ENCODE assay signal across 8 mouse cellular contexts in the genomic region with DNA sequence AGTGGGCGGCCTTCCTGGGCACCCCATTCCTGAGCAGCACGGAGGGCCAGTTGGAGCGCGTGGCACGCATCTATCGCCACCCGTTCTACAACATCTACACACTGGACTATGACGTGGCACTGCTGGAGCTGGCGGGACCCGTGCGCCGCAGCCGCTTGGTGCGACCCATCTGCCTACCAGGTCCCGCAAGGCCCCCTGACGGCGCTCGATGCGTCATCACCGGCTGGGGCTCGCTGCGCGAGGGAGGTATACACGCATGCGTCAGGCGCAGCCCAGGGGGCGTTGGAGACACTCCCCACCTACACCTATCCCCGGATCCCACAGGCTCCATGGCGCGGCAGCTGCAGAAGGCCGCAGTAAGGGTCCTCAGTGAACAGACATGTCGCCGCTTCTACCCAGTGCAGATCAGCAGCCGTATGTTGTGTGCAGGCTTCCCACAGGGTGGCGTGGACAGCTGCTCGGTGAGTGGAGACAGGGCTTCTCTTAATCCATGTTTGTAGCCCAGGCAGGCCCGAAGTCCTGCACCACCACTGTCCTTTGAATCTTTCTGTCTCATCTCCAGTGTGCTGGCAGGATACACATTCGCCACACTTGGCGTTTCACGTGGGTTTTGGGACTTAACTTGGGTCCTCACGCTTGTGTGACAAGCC. TPM values are rescaled to one million over a fixed set of nuclear protein-coding genes. Genes with fewer than 3 reads are reported as not detected.
DNase-seq lines count a peak whose midpoint lies in the region; ATAC-seq and TF ChIP-seq lines count a peak whose summit lies in the region.

No protein-coding gene starts in this region.

- TF ChIP-seq POLR2A in MEL (IDR thresholded peaks at IDR 0.05; ENCODE audit: control insufficient read depth in 1 of 2, insufficient read depth in 1 of 2, low read depth in 1 of 2, low read length in 2 of 2, poor library complexity in 1 of 2), result peak in 1 of 2 experiments; percentile 8; a peak in 1 of 4 replicates

- peaks cover 17% of the 10 kb centered on the region for H3K79me2 ChIP-seq in MEL (ENCODE audit: control insufficient read depth, insufficient read depth, low read length, poor library complexity)

- H3K9me3 ChIP-seq in heart, embryonic 13.5 days, result no peaks in the 10 kb centered on the region
- H3K9me3 ChIP-seq in MEL (replicated peaks; ENCODE audit: insufficient read depth, low read length), result no peaks in the 10 kb centered on the region
- no peaks in the 10 kb centered on the region for H3K9me3 ChIP-seq in forebrain, embryonic 14.5 days (replicated peaks; ENCODE audit: control insufficient read depth, low read length)
- H3K9me3 ChIP-seq in limb, embryonic 13.5 days, result no peaks in the 10 kb centered on the region

- no peak for TF ChIP-seq EP300 in MEL (IDR thresholded peaks at IDR 0.05; ENCODE audit: low read depth in 1 of 2, low read length in 2 of 2)

- DNase-seq in heart, adult 8-10 months (ENCODE audit: low spot score), result no peak
- no peak for DNase-seq in MEL (ENCODE audit: low read depth, low spot score)
- DNase-seq in forebrain, embryonic 14.5 days (ENCODE audit: low spot score), result peak; percentile 4
- no peak for DNase-seq in thymus, postnatal 0 days (ENCODE audit: low spot score)
- DNase-seq in gastrocnemius, postnatal 10 days, result no peak
- DNase-seq in gastrocnemius, adult 2 months, result no peak

- ATAC-seq in heart, embryonic 13.5 days (ENCODE audit: extremely low read depth, insufficient number of reproducible peaks, low FRiP score, low TSS enrichment), result no peak
- no peak for ATAC-seq in forebrain, embryonic 14.5 days
- no peak for ATAC-seq in limb, embryonic 13.5 days (ENCODE audit: low FRiP score, low read depth)

- no peak overlapping the region for H3K27ac ChIP-seq in heart, embryonic 13.5 days (replicated peaks)
- H3K27ac ChIP-seq in MEL (ENCODE audit: control insufficient read depth, low read depth, low read length), result no peak overlapping the region
- H3K27ac ChIP-seq in forebrain, embryonic 14.5 days (ENCODE audit: low read depth, low read length), result no peak overlapping the region
- H3K27ac ChIP-seq in limb, embryonic 13.5 days, result no peak overlapping the region
- H3K27ac ChIP-seq in gastrocnemius, adult 2 months, result no peak overlapping the region

- H3K9ac ChIP-seq in heart, embryonic 13.5 days, result peak overlapping the region; percentile 58
- no peak overlapping the region for H3K9ac ChIP-seq in MEL (ENCODE audit: control insufficient read depth, low read depth, low read length, poor library complexity, severe bottlenecking)
- H3K9ac ChIP-seq in forebrain, embryonic 14.5 days (ENCODE audit: low read length), result 0 out of 2 replicates have a peak overlapping the region, but pooled peaks have one; percentile 14
- H3K9ac ChIP-seq in limb, embryonic 13.5 days, result peak overlapping the region; percentile 36; the same call in 1 of the 2 replicates

- H3K4me2 ChIP-seq in heart, embryonic 13.5 days, result peak overlapping the region; percentile 53
- no peak overlapping the region for H3K4me2 ChIP-seq in forebrain, embryonic 14.5 days (ENCODE audit: low read length)
- H3K4me2 ChIP-seq in limb, embryonic 13.5 days (replicated peaks), result peak overlapping the region; percentile 32

- TF ChIP-seq RAD21 in MEL (IDR thresholded peaks at IDR 0.05; ENCODE audit: low read depth, low read length), result no peak

- peaks cover 26% of the 10 kb centered on the region for H3K36me3 ChIP-seq in heart, embryonic 13.5 days
- H3K36me3 ChIP-seq in MEL (ENCODE audit: control insufficient read depth in 1 of 2, insufficient read depth in 2 of 2, low read length in 2 of 2), result peaks cover 0 to 5% of the 10 kb centered on the region in 2 experiments; a peak in 2 of 4 replicates
- H3K36me3 ChIP-seq in forebrain, embryonic 14.5 days (ENCODE audit: control insufficient read depth, insufficient read depth, low read length), result peaks cover 33% of the 10 kb centered on the region
- peaks cover 34% of the 10 kb centered on the region for H3K36me3 ChIP-seq in limb, embryonic 13.5 days

- WGBS in heart, embryonic 13.5 days, result 26% methylated on average over 41 of the region's 41 CpGs
- WGBS in forebrain, embryonic 14.5 days, result 36% methylated on average over 41 of the region's 41 CpGs
- WGBS in limb, embryonic 13.5 days, result 35% methylated on average over 41 of the region's 41 CpGs

- no peak for TF ChIP-seq CTCF in MEL (IDR thresholded peaks at IDR 0.05 in 2 of 3, conservative IDR thresholded peaks at IDR 0.05 in 1 of 3; ENCODE audit: control insufficient read depth in 1 of 3, insufficient read depth in 1 of 3, low read depth in 2 of 3, low read length in 3 of 3, poor library complexity in 1 of 3, severe bottlenecking in 1 of 3)
- no peak for TF ChIP-seq CTCF in gastrocnemius, adult 2 months (IDR thresholded peaks at IDR 0.05)

- peaks cover 23% of the 10 kb centered on the region for H3K4me1 ChIP-seq in heart, embryonic 13.5 days
- H3K4me1 ChIP-seq in MEL (ENCODE audit: control insufficient read depth in 1 of 2, insufficient read depth in 2 of 2, low read length in 2 of 2), result peaks cover 0 to 8% of the 10 kb centered on the region in 2 experiments; a peak in 2 of 4 replicates
- peaks cover 7% of the 10 kb centered on the region for H3K4me1 ChIP-seq in forebrain, embryonic 14.5 days (ENCODE audit: control insufficient read depth, insufficient read depth, low read length)
- peaks cover 22% of the 10 kb centered on the region for H3K4me1 ChIP-seq in limb, embryonic 13.5 days

- no peaks in the 10 kb centered on the region for H3K27me3 ChIP-seq in heart, embryonic 13.5 days (replicated peaks)
- no peaks in the 10 kb centered on the region for H3K27me3 ChIP-seq in MEL (ENCODE audit: control insufficient read depth in 1 of 2, insufficient read depth in 2 of 2, low read length in 2 of 2)
- no peaks in the 10 kb centered on the region for H3K27me3 ChIP-seq in forebrain, embryonic 14.5 days (replicated peaks; ENCODE audit: control insufficient read depth, insufficient read depth, low read length)
- H3K27me3 ChIP-seq in limb, embryonic 13.5 days, result peaks cover 5% of the 10 kb centered on the region; the same call in 1 of the 2 replicates

- peak overlapping the region; percentile 28 for H3K4me3 ChIP-seq in heart, embryonic 13.5 days
- H3K4me3 ChIP-seq in MEL (ENCODE audit: control insufficient read depth in 1 of 2, insufficient read depth in 1 of 2, low read depth in 2 of 2, low read length in 2 of 2), result no peak overlapping the region
- no peak overlapping the region for H3K4me3 ChIP-seq in forebrain, embryonic 14.5 days (ENCODE audit: low read depth, low read length)
- H3K4me3 ChIP-seq in limb, embryonic 13.5 days, result peak overlapping the region; percentile 15; the same call in 1 of the 2 replicates
- H3K4me3 ChIP-seq in gastrocnemius, adult 2 months, result no peak overlapping the region

- intact Hi-C loops in gastrocnemius, adult 2 months (cut with DNase I), result no loop called here

RNA-seq across cellular contexts. Expression of gene Timm13, which starts 2.8 kb away (rescaled TPM):
- polyA plus RNA-seq in heart, embryonic 13.5 days (2015; fragmentation: Nextera tagmentation; extraction: Ambion mirVana), result 285 and 314 TPM in 2 replicates
- 100 to 1,000 TPM; 117 to 135 (median 123) TPM for total RNA-seq in heart, adult 8-10 months (2022)
- 349 and 366 TPM in 2 replicates for total RNA-seq in MEL (2012; rRNA removed)
- polyA plus RNA-seq in MEL (2012; ENCODE audit: insufficient read depth in 1 of 2, insufficient read length in 2 of 2, low read depth in 1 of 2, low replicate concordance in 2 of 2, missing spikeins in 1 of 2), result 100 to 1,000 TPM; 329 to 645 TPM
- 355 and 398 TPM in 2 replicates for polyA plus RNA-seq in forebrain, embryonic 14.5 days (2014; fragmentation: Nextera tagmentation; extraction: Ambion mirVana)
- 306 and 335 TPM in 2 replicates for polyA plus RNA-seq in limb, embryonic 13.5 days (2015; fragmentation: Nextera tagmentation; extraction: Ambion mirVana)
- polyA plus RNA-seq in thymus, postnatal 0 days (2015; fragmentation: Nextera tagmentation; extraction: Ambion mirVana), result 337 and 351 TPM in 2 replicates
- 100 to 1,000 TPM; 113 to 127 TPM for total RNA-seq in gastrocnemius, postnatal 10 days (2021)
- total RNA-seq in gastrocnemius, adult 2 months (2021), result 100 to 1,000 TPM; 110 to 139 TPM

RNA-seq across cellular contexts. Expression of gene Lmnb2, which starts 20.1 kb away (rescaled TPM):
- 24.8 and 26.7 TPM in 2 replicates for polyA plus RNA-seq in heart, embryonic 13.5 days (2015; fragmentation: Nextera tagmentation; extraction: Ambion mirVana)
- total RNA-seq in heart, adult 8-10 months (2022), result 1 to 10 TPM; 3.5 to 6.3 (median 4.8) TPM
- 28.4 and 32.8 TPM in 2 replicates for total RNA-seq in MEL (2012; rRNA removed)
- polyA plus RNA-seq in MEL (2012; ENCODE audit: insufficient read depth in 1 of 2, insufficient read length in 2 of 2, low read depth in 1 of 2, low replicate concordance in 2 of 2, missing spikeins in 1 of 2), result 10 to 100 TPM in 1 of 2 experiments, not detected in 1; 29.9 TPM
- polyA plus RNA-seq in forebrain, embryonic 14.5 days (2014; fragmentation: Nextera tagmentation; extraction: Ambion mirVana), result 12.1 and 14.4 TPM in 2 replicates
- 54.6 and 63.2 TPM in 2 replicates for polyA plus RNA-seq in limb, embryonic 13.5 days (2015; fragmentation: Nextera tagmentation; extraction: Ambion mirVana)
- polyA plus RNA-seq in thymus, postnatal 0 days (2015; fragmentation: Nextera tagmentation; extraction: Ambion mirVana), result 28.0 and 28.5 TPM in 2 replicates
- 10 to 100 TPM; 24.0 to 28.1 TPM for total RNA-seq in gastrocnemius, postnatal 10 days (2021)
- total RNA-seq in gastrocnemius, adult 2 months (2021), result 1 to 10 TPM; 1.9 to 3.0 TPM

RNA-seq across cellular contexts. Expression of gene Tmprss9, which starts 26.3 kb away (rescaled TPM):
- 0.05 and 0.07 TPM in 2 replicates for polyA plus RNA-seq in heart, embryonic 13.5 days (2015; fragmentation: Nextera tagmentation; extraction: Ambion mirVana)
- total RNA-seq in heart, adult 8-10 months (2022), result not detected
- total RNA-seq in MEL (2012; rRNA removed), result 0.07 and 0.15 TPM in 2 replicates
- under 1 TPM in 1 of 2 experiments, not detected in 1; 0.25 TPM for polyA plus RNA-seq in MEL (2012; ENCODE audit: insufficient read depth in 1 of 2, insufficient read length in 2 of 2, low read depth in 1 of 2, low replicate concordance in 2 of 2, missing spikeins in 1 of 2)
- 0.10 and 0.13 TPM in 2 replicates for polyA plus RNA-seq in forebrain, embryonic 14.5 days (2014; fragmentation: Nextera tagmentation; extraction: Ambion mirVana)
- polyA plus RNA-seq in limb, embryonic 13.5 days (2015; fragmentation: Nextera tagmentation; extraction: Ambion mirVana), result 0.06 and 0.08 TPM in 2 replicates
- polyA plus RNA-seq in thymus, postnatal 0 days (2015; fragmentation: Nextera tagmentation; extraction: Ambion mirVana), result 0.08 and 0.09 TPM in 2 replicates
- under 1 TPM in 1 of 2 experiments, not detected in 1; 0.07 TPM for total RNA-seq in gastrocnemius, postnatal 10 days (2021)
- total RNA-seq in gastrocnemius, adult 2 months (2021), result under 1 TPM in 1 of 2 experiments, not detected in 1; 0.08 TPM

RNA-seq across cellular contexts. Expression of gene Gadd45b, which starts 31.9 kb away (rescaled TPM):
- 29.2 and 33.9 TPM in 2 replicates for polyA plus RNA-seq in heart, embryonic 13.5 days (2015; fragmentation: Nextera tagmentation; extraction: Ambion mirVana)
- total RNA-seq in heart, adult 8-10 months (2022), result 10 to 100 TPM in 2 of 4 experiments, 1 to 10 TPM in 2; 5.0 to 18.1 (median 12.0) TPM
- total RNA-seq in MEL (2012; rRNA removed), result 13.3 and 13.4 TPM in 2 replicates
- polyA plus RNA-seq in MEL (2012; ENCODE audit: insufficient read depth in 1 of 2, insufficient read length in 2 of 2, low read depth in 1 of 2, low replicate concordance in 2 of 2, missing spikeins in 1 of 2), result 10 to 100 TPM in 1 of 2 experiments, not detected in 1; 10.1 TPM
- polyA plus RNA-seq in forebrain, embryonic 14.5 days (2014; fragmentation: Nextera tagmentation; extraction: Ambion mirVana), result 5.2 and 6.2 TPM in 2 replicates
- 32.3 and 32.7 TPM in 2 replicates for polyA plus RNA-seq in limb, embryonic 13.5 days (2015; fragmentation: Nextera tagmentation; extraction: Ambion mirVana)
- polyA plus RNA-seq in thymus, postnatal 0 days (2015; fragmentation: Nextera tagmentation; extraction: Ambion mirVana), result 19.0 and 21.7 TPM in 2 replicates
- total RNA-seq in gastrocnemius, postnatal 10 days (2021), result 10 to 100 TPM in 1 of 2 experiments, 1 to 10 TPM in 1; 9.0 to 15.9 TPM
- 10 to 100 TPM; 23.6 to 28.4 TPM for total RNA-seq in gastrocnemius, adult 2 months (2021)

RNA-seq across cellular contexts. Expression of gene Sppl2b, which starts 42.9 kb away (rescaled TPM):
- 27.7 and 28.5 TPM in 2 replicates for polyA plus RNA-seq in heart, embryonic 13.5 days (2015; fragmentation: Nextera tagmentation; extraction: Ambion mirVana)
- 10 to 100 TPM; 11.1 to 15.9 (median 14.4) TPM for total RNA-seq in heart, adult 8-10 months (2022)
- 38.6 and 52.0 TPM in 2 replicates for total RNA-seq in MEL (2012; rRNA removed)
- 10 to 100 TPM in 1 of 2 experiments, not detected in 1; 65.9 TPM for polyA plus RNA-seq in MEL (2012; ENCODE audit: insufficient read depth in 1 of 2, insufficient read length in 2 of 2, low read depth in 1 of 2, low replicate concordance in 2 of 2, missing spikeins in 1 of 2)
- 30.4 and 44.6 TPM in 2 replicates for polyA plus RNA-seq in forebrain, embryonic 14.5 days (2014; fragmentation: Nextera tagmentation; extraction: Ambion mirVana)
- 49.0 and 54.1 TPM in 2 replicates for polyA plus RNA-seq in limb, embryonic 13.5 days (2015; fragmentation: Nextera tagmentation; extraction: Ambion mirVana)
- 26.8 and 27.7 TPM in 2 replicates for polyA plus RNA-seq in thymus, postnatal 0 days (2015; fragmentation: Nextera tagmentation; extraction: Ambion mirVana)
- 10 to 100 TPM; 30.5 to 33.0 TPM for total RNA-seq in gastrocnemius, postnatal 10 days (2021)
- 10 to 100 TPM; 11.3 to 18.5 TPM for total RNA-seq in gastrocnemius, adult 2 months (2021)

Comparison
In these comparisons a context has a peak if more than half of its experiments do, and no peak if none do; other contexts are left out.
1. H3K4me3 ChIP-seq: peak in heart, embryonic 13.5 days (single experiment) and limb, embryonic 13.5 days (single experiment); none in MEL (0 of 2), forebrain, embryonic 14.5 days (single experiment) and gastrocnemius, adult 2 months (single experiment).